Mouse (Mus musculus) c-Kit-positive CD71-negative TER-119-negative erythroid progenitor cells, embryonic 14.5 days (primary cell): ENCODE results near the gene Dhrs3.

Source experiments
- DNase-seq: peaks from one replicate; pipeline ENCODE4 v3.0.0-alpha.2; 2013; ENCODE audit warnings: low read depth

The Dhrs3 gene

GRCm38 (mm10) chr4:144939847-144940411, 47.3 kb downstream of the Dhrs3 start:
- no peak for DNase-seq

GRCm38 (mm10) chr4:144940796-144941462, 48.3 kb downstream of the Dhrs3 start:
- no peak for DNase-seq

GRCm38 (mm10) chr4:144942433-144942832, 49.8 kb downstream of the Dhrs3 start:
- no peak for DNase-seq

GRCm38 (mm10) chr4:144943273-144943672, 50.6 kb downstream of the Dhrs3 start:
- no peak for DNase-seq

GRCm38 (mm10) chr4:144947738-144948390, 55.2 kb downstream of the Dhrs3 start:
- DNase-seq: no peak

- peak; percentile 24 for DNase-seq
Observed at GRCm38 (mm10) chr4:144949441-144950326, 57.1 kb downstream of the Dhrs3 start.

GRCm38 (mm10) chr4:144950327-144950711, 57.7 kb downstream of the Dhrs3 start:
- no peak for DNase-seq

GRCm38 (mm10) chr4:144950883-144951282, 58.3 kb downstream of the Dhrs3 start:
- no peak for DNase-seq

GRCm38 (mm10) chr4:144951859-144952258, 59.2 kb downstream of the Dhrs3 start:
- DNase-seq: no peak

- DNase-seq: no peak
Observed at GRCm38 (mm10) chr4:144953421-144953820, 60.8 kb downstream of the Dhrs3 start.

GRCm38 (mm10) chr4:144955863-144956262, 63.2 kb downstream of the Dhrs3 start:
- no peak for DNase-seq

GRCm38 (mm10) chr4:144956293-144956692, 63.7 kb downstream of the Dhrs3 start:
- DNase-seq: no peak

- DNase-seq: no peak
Observed at GRCm38 (mm10) chr4:144957186-144957585, 64.6 kb downstream of the Dhrs3 start.

- no peak for DNase-seq
Observed at GRCm38 (mm10) chr4:144957721-144958120, 65.1 kb downstream of the Dhrs3 start.

GRCm38 (mm10) chr4:144960188-144960904, 67.7 kb downstream of the Dhrs3 start:
- no peak for DNase-seq

GRCm38 (mm10) chr4:144961232-144961631, 68.6 kb downstream of the Dhrs3 start:
- no peak for DNase-seq

- DNase-seq: no peak
Observed at GRCm38 (mm10) chr4:144961696-144962095, 69.1 kb downstream of the Dhrs3 start.

- DNase-seq: no peak
Observed at GRCm38 (mm10) chr4:144965255-144965654, 72.6 kb downstream of the Dhrs3 start.

GRCm38 (mm10) chr4:144968371-144968770, 75.7 kb downstream of the Dhrs3 start:
- no peak for DNase-seq

GRCm38 (mm10) chr4:144969030-144969429, 76.4 kb downstream of the Dhrs3 start:
- DNase-seq: no peak

- no peak for DNase-seq
Observed at GRCm38 (mm10) chr4:144971048-144971447, 78.4 kb downstream of the Dhrs3 start.
